Comparison of ENCODE assay signal across 11 mouse cellular contexts in the genomic region with DNA sequence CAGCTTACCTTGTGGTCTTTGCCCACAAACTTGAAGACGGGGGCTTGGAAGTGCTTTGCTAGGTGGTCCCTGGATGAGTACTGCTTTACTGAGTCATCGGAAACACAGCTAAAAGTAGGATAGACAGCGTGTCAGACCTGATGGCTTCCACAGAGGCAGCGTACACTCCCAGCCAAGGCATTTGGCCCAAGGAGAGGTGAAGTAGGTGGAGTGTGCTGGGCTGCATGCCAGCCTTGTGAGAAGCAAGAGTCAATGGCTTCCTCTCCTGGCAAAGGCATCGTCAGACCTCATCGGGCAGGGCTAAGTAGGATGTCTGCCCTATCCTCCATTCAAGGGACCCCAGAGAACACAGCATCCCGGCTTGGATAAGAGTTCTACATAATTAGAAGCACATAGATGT. TPM values are rescaled to one million over a fixed set of nuclear protein-coding genes. Genes with fewer than 3 reads are reported as not detected.
A peak's percentile ranks its signal among the peaks of the same experiment; 100 is the strongest.
DNase-seq lines count a peak whose midpoint lies in the region; ATAC-seq and TF ChIP-seq lines count a peak whose summit lies in the region.
"Had no signal": no experiment of that assay in that cellular context is flagged by ENCODE, and none has a peak within 500 bp of the region (broad histone marks: within the 10 kb centered on the region; RNA-seq: fewer than 3 reads in every experiment).

No protein-coding gene starts in this region.

- no peak overlapping the region for H3K9ac ChIP-seq in kidney, embryonic 15.5 days
- no peak overlapping the region for H3K9ac ChIP-seq in heart, embryonic 16.5 days (ENCODE audit: low read length)
- H3K9ac ChIP-seq in lung, postnatal 0 days (replicated peaks; ENCODE audit: low read depth): no peak overlapping the region
- H3K9ac ChIP-seq in hindbrain, embryonic 12.5 days: no peak overlapping the region
- no peak overlapping the region for H3K9ac ChIP-seq in midbrain, embryonic 16.5 days (ENCODE audit: low read depth, low read length)

- no peaks in the 10 kb centered on the region for H3K27me3 ChIP-seq in kidney, embryonic 15.5 days
- no peaks in the 10 kb centered on the region for H3K27me3 ChIP-seq in cerebellum, adult 2 months (ENCODE audit: control insufficient read depth, insufficient read depth, low read length)
- no peaks in the 10 kb centered on the region for H3K27me3 ChIP-seq in heart, embryonic 16.5 days (ENCODE audit: control insufficient read depth, insufficient read depth, low read length)
- H3K27me3 ChIP-seq in lung, postnatal 0 days (replicated peaks; ENCODE audit: insufficient read depth, low read length): no peaks in the 10 kb centered on the region
- no peaks in the 10 kb centered on the region for H3K27me3 ChIP-seq in hindbrain, embryonic 12.5 days
- no peaks in the 10 kb centered on the region for H3K27me3 ChIP-seq in midbrain, embryonic 16.5 days (ENCODE audit: control insufficient read depth, insufficient read depth, low read depth, low read length)
- H3K27me3 ChIP-seq: CH12.LX had no signal

- TF ChIP-seq CTCF in cerebellum, adult 2 months (IDR thresholded peaks at IDR 0.05; ENCODE audit: borderline replicate concordance, insufficient read depth, low read depth, low read length): no peak
- no peak for TF ChIP-seq CTCF in lung, postnatal 0 days (IDR thresholded peaks at IDR 0.05)

- no peaks in the 10 kb centered on the region for H3K36me3 ChIP-seq in kidney, embryonic 15.5 days
- H3K36me3 ChIP-seq in heart, embryonic 16.5 days (ENCODE audit: control insufficient read depth, insufficient read depth): no peaks in the 10 kb centered on the region
- no peaks in the 10 kb centered on the region for H3K36me3 ChIP-seq in lung, postnatal 0 days (ENCODE audit: insufficient read depth, low read length)
- no peaks in the 10 kb centered on the region for H3K36me3 ChIP-seq in hindbrain, embryonic 12.5 days
- no peaks in the 10 kb centered on the region for H3K36me3 ChIP-seq in midbrain, embryonic 16.5 days (ENCODE audit: control insufficient read depth, insufficient read depth, low read length)

- H3K4me2 ChIP-seq in kidney, embryonic 15.5 days: no peak overlapping the region
- H3K4me2 ChIP-seq in heart, embryonic 16.5 days (ENCODE audit: low read depth, low read length): no peak overlapping the region
- H3K4me2 ChIP-seq in lung, postnatal 0 days (replicated peaks; ENCODE audit: low read depth, low read length): no peak overlapping the region
- no peak overlapping the region for H3K4me2 ChIP-seq in hindbrain, embryonic 12.5 days (replicated peaks)
- H3K4me2 ChIP-seq in midbrain, embryonic 16.5 days (ENCODE audit: low read length): no peak overlapping the region

- no peak overlapping the region for H3K27ac ChIP-seq in kidney, embryonic 15.5 days
- H3K27ac ChIP-seq in cerebellum, adult 2 months (ENCODE audit: insufficient read depth, low read length): no peak overlapping the region
- no peak overlapping the region for H3K27ac ChIP-seq in heart, embryonic 16.5 days (ENCODE audit: low read length)
- peak overlapping the region; percentile 74 for H3K27ac ChIP-seq in lung, postnatal 0 days (ENCODE audit: low read length)
- no peak overlapping the region for H3K27ac ChIP-seq in hindbrain, embryonic 12.5 days
- no peak overlapping the region for H3K27ac ChIP-seq in midbrain, embryonic 16.5 days (ENCODE audit: low read length)

- no peak overlapping the region for H3K4me3 ChIP-seq in kidney, embryonic 15.5 days (replicated peaks)
- H3K4me3 ChIP-seq in cerebellum, adult 2 months (replicated peaks; ENCODE audit: insufficient read depth, low read depth, low read length): no peak overlapping the region
- H3K4me3 ChIP-seq in heart, embryonic 16.5 days (ENCODE audit: low read length): no peak overlapping the region
- H3K4me3 ChIP-seq in lung, postnatal 0 days (ENCODE audit: low read depth, low read length): no peak overlapping the region
- H3K4me3 ChIP-seq in hindbrain, embryonic 12.5 days: no peak overlapping the region
- H3K4me3 ChIP-seq in midbrain, embryonic 16.5 days (ENCODE audit: low read depth, low read length): no peak overlapping the region

- peak; percentile 42 for DNase-seq in kidney, adult 11 months
- DNase-seq in cerebellum, adult 2 months: peak; percentile 60 to 80
- DNase-seq in lung, postnatal 0 days (ENCODE audit: low spot score): peak; percentile 93
- DNase-seq in spleen, adult 18-20 months: no peak
- DNase-seq: thymus, postnatal 25 days had no signal

- peaks cover 32% of the 10 kb centered on the region for H3K4me1 ChIP-seq in kidney, embryonic 15.5 days
- peaks cover 4% of the 10 kb centered on the region for H3K4me1 ChIP-seq in cerebellum, adult 2 months (ENCODE audit: control insufficient read depth, insufficient read depth, low read length)
- peaks cover 8% of the 10 kb centered on the region for H3K4me1 ChIP-seq in heart, embryonic 16.5 days (ENCODE audit: control insufficient read depth, insufficient read depth, low read length)
- H3K4me1 ChIP-seq in lung, postnatal 0 days (ENCODE audit: insufficient read depth, low read depth, low read length): peaks cover 16% of the 10 kb centered on the region; the same call in 1 of the 2 replicates
- peaks cover 2% of the 10 kb centered on the region; the same call in 1 of the 2 replicates for H3K4me1 ChIP-seq in hindbrain, embryonic 12.5 days
- H3K4me1 ChIP-seq in midbrain, embryonic 16.5 days (ENCODE audit: control insufficient read depth, insufficient read depth, low read length): no peaks in the 10 kb centered on the region

- no peak for ATAC-seq in kidney, embryonic 15.5 days (replicated peaks; ENCODE audit: low FRiP score)
- peak; percentile 60; the same call in 1 of the 2 replicates for ATAC-seq in heart, embryonic 16.5 days (replicated peaks; ENCODE audit: extremely low read depth, insufficient read depth, low FRiP score)
- peak; percentile 94 for ATAC-seq in lung, postnatal 0 days
- ATAC-seq in hindbrain, embryonic 12.5 days (ENCODE audit: low FRiP score): no peak
- no peak for ATAC-seq in midbrain, embryonic 16.5 days
- ATAC-seq: inflammation-experienced regulatory T-cells, adult 6 months had no signal

- H3K9me3 ChIP-seq in kidney, embryonic 15.5 days (replicated peaks): no peaks in the 10 kb centered on the region
- H3K9me3 ChIP-seq in heart, embryonic 16.5 days (replicated peaks; ENCODE audit: control insufficient read depth, low read length): no peaks in the 10 kb centered on the region
- H3K9me3 ChIP-seq in lung, postnatal 0 days (ENCODE audit: low read length): no peaks in the 10 kb centered on the region
- H3K9me3 ChIP-seq in hindbrain, embryonic 12.5 days (replicated peaks): no peaks in the 10 kb centered on the region
- no peaks in the 10 kb centered on the region for H3K9me3 ChIP-seq in midbrain, embryonic 16.5 days (replicated peaks; ENCODE audit: control insufficient read depth, low read length, poor library complexity, severe bottlenecking)

- TF ChIP-seq EP300 in lung, postnatal 0 days (IDR thresholded peaks at IDR 0.05): peak; percentile 10; the same call in 1 of the 2 replicates

- WGBS in kidney, embryonic 15.5 days: 81% methylated on average over 7 of the region's 7 CpGs
- WGBS in cerebellum, adult 2 months: 19% methylated on average over 7 of the region's 7 CpGs
- WGBS in heart, embryonic 16.5 days: 42% methylated on average over 7 of the region's 7 CpGs
- WGBS in lung, postnatal 0 days: 41% methylated on average over 7 of the region's 7 CpGs
- WGBS in hindbrain, embryonic 12.5 days: 93% methylated on average over 7 of the region's 7 CpGs
- 84% methylated on average over 7 of the region's 7 CpGs for WGBS in midbrain, embryonic 16.5 days

- TF ChIP-seq POLR2A in cerebellum, adult 2 months (IDR thresholded peaks at IDR 0.05; ENCODE audit: borderline replicate concordance, insufficient read depth, low read length): no peak

RNA-seq across cellular contexts. Expression of a gene that starts 16.2 kb away (rescaled TPM):
- 1.9 and 2.3 TPM in 2 replicates for polyA plus RNA-seq in kidney, embryonic 15.5 days (2015; fragmentation: Nextera tagmentation; extraction: Ambion mirVana)
- 0.13 and 0.14 TPM in 2 replicates for polyA plus RNA-seq in cerebellum, adult 2 months (2012; rRNA removed)
- 4.1 and 4.7 TPM in 2 replicates for polyA plus RNA-seq in heart, embryonic 16.5 days (2015; fragmentation: Nextera tagmentation; extraction: Ambion mirVana)
- polyA plus RNA-seq in lung, postnatal 0 days (2015; fragmentation: Nextera tagmentation; extraction: Ambion mirVana): 1.1 and 1.7 TPM in 2 replicates
- polyA plus RNA-seq in hindbrain, embryonic 12.5 days (2016; fragmentation: Nextera tagmentation; extraction: Ambion mirVana): 0.59 and 0.68 TPM in 2 replicates
- polyA plus RNA-seq in midbrain, embryonic 16.5 days (2015; fragmentation: Nextera tagmentation; extraction: Ambion mirVana): 0.22 TPM in 1 of 2 replicates, not detected in the other
- polyA plus RNA-seq: inflammation-experienced regulatory T-cells, adult 6 months had no signal

RNA-seq across cellular contexts. Expression of a gene that starts 21.9 kb away (rescaled TPM):
- polyA plus RNA-seq in kidney, embryonic 15.5 days (2015; fragmentation: Nextera tagmentation; extraction: Ambion mirVana): 0.66 and 0.95 TPM in 2 replicates
- not detected in 2 replicates for polyA plus RNA-seq in cerebellum, adult 2 months (2012; rRNA removed)
- polyA plus RNA-seq in heart, embryonic 16.5 days (2015; fragmentation: Nextera tagmentation; extraction: Ambion mirVana): 0.30 TPM in 1 of 2 replicates, not detected in the other
- 0.12 and 0.43 TPM in 2 replicates for polyA plus RNA-seq in lung, postnatal 0 days (2015; fragmentation: Nextera tagmentation; extraction: Ambion mirVana)
- polyA plus RNA-seq in hindbrain, embryonic 12.5 days (2016; fragmentation: Nextera tagmentation; extraction: Ambion mirVana): not detected in 2 replicates
- polyA plus RNA-seq in midbrain, embryonic 16.5 days (2015; fragmentation: Nextera tagmentation; extraction: Ambion mirVana): not detected in 2 replicates
- polyA plus RNA-seq: inflammation-experienced regulatory T-cells, adult 6 months had no signal

RNA-seq across cellular contexts. Expression of a gene that starts 29.9 kb away (rescaled TPM):
- polyA plus RNA-seq in kidney, embryonic 15.5 days (2015; fragmentation: Nextera tagmentation; extraction: Ambion mirVana): not detected in 2 replicates
- 12.1 and 15.9 TPM in 2 replicates for polyA plus RNA-seq in cerebellum, adult 2 months (2012; rRNA removed)
- 5.9 and 65.1 TPM in 2 replicates for polyA plus RNA-seq in heart, embryonic 16.5 days (2015; fragmentation: Nextera tagmentation; extraction: Ambion mirVana)
- 4.4 and 12.7 TPM in 2 replicates for polyA plus RNA-seq in lung, postnatal 0 days (2015; fragmentation: Nextera tagmentation; extraction: Ambion mirVana)
- 5.1 TPM in 1 of 2 replicates, not detected in the other for polyA plus RNA-seq in hindbrain, embryonic 12.5 days (2016; fragmentation: Nextera tagmentation; extraction: Ambion mirVana)
- polyA plus RNA-seq in midbrain, embryonic 16.5 days (2015; fragmentation: Nextera tagmentation; extraction: Ambion mirVana): 4.5 TPM in 1 of 2 replicates, not detected in the other

Comparison
In these comparisons a context has a peak if more than half of its experiments do, and no peak if none do; other contexts are left out.
1. DNase-seq: peak in kidney, adult 11 months (single experiment), cerebellum, adult 2 months (2 of 2) and lung, postnatal 0 days (single experiment); none in spleen, adult 18-20 months (0 of 2).
2. ATAC-seq: peak in heart, embryonic 16.5 days (single experiment) and lung, postnatal 0 days (single experiment); none in kidney, embryonic 15.5 days (single experiment), hindbrain, embryonic 12.5 days (single experiment) and midbrain, embryonic 16.5 days (single experiment).